Mouse (Mus musculus) G1E (cell line): ENCODE results near the gene Vsig8.

Source experiments
- CTCF ChIP-seq: IDR thresholded peaks from 2 replicates; pipeline ENCODE4 v1.5.1; 2012; ENCODE audit warnings: low read depth, low read length, inconsistent platforms, mixed read lengths
- GATA1 ChIP-seq: IDR thresholded peaks from 2 replicates; pipeline ENCODE4 v1.6.1; 2012; ENCODE audit warnings: borderline replicate concordance, low read length, inconsistent platforms, mixed read lengths
- GATA2 ChIP-seq: IDR thresholded peaks from 2 replicates; pipeline ENCODE4 v1.6.1; 2012; ENCODE audit warnings: low read depth, low read length, inconsistent platforms, borderline replicate concordance
- POLR2AphosphoS5 ChIP-seq: IDR thresholded peaks from 2 replicates; pipeline ENCODE4 v1.6.1; 2012; ENCODE audit warnings: low read depth, low read length, inconsistent platforms; ENCODE audit not compliant: insufficient replicate concordance
- TAL1 ChIP-seq: conservative IDR thresholded peaks from 2 replicates; pipeline ENCODE4 v1.6.1; 2012; ENCODE audit warnings: low read depth, low read length, inconsistent platforms, mixed read lengths

- TF ChIP-seq CTCF (no peak), TAL1 (no peak), GATA2 (no peak), GATA1 (no peak), POLR2AphosphoS5 (no peak)
Observed at GRCm38 (mm10) chr1:172590385-172590784, 34.6 kb downstream of the Vsig8 start, which contains the start of gene Slamf8.
